Mouse (Mus musculus) spleen, postnatal 4 days (tissue): ENCODE results near the gene Cdhr4.

Source experiments
- DNase-seq, 2 experiments: peaks; one replicate each; pipeline ENCODE4 v3.0.0; 2022; ENCODE audit warnings: low spot score in 2 of 2

Cdhr4 gene

DNA sequence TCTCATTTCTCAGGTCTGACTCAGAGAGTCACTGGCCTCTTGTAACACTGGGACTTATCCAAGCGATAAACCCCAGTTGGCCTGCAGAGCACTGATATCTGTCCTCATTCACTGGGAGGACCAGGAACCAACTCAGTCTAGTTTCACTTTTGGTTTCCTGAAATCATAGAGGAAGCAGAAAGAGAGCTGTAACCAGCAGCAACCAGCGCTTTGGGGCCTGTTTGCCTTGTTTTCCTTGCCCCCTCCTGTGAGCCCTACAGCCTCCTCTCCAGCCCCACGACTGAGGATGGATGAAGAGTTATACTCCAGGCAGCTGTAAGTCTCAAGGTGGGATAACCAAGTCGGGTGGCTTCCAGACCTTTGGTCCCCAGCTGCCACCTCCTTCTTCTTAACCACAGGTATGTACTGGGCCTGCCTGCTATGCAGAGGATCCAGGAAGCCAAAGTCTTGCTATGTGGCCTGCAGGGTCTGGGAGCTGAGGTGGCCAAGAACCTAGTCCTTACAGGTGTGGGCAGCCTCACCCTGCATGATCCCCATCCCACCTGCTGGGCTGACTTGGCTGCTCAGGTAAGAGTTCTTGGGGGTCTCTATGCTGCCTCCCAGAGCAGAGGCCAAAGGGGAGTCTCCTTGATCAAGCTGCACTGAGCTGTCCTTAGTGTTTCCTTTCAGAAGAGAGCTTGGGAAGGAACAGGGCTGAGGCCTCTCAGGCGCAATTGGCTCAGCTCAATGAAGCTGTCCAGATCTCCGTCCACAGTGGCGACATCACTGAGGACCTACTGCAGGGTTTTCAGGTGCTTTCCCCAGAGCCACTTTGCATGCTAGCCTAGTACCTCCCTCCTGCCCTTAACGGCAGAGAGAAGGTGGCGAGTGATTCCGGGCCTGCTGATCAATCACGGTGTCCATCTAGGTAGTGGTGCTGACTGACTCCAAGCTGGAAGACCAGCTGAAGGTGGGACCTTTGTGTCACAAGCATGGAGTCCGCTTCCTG, 16.6 kb upstream of the Cdhr4 start, which contains the start of gene Uba7:
Gene Uba7 (plus strand): TSS at position 107 of the 988 bp plus-strand sequence.
- DNase-seq: peak; percentile 63 to 75

DNA sequence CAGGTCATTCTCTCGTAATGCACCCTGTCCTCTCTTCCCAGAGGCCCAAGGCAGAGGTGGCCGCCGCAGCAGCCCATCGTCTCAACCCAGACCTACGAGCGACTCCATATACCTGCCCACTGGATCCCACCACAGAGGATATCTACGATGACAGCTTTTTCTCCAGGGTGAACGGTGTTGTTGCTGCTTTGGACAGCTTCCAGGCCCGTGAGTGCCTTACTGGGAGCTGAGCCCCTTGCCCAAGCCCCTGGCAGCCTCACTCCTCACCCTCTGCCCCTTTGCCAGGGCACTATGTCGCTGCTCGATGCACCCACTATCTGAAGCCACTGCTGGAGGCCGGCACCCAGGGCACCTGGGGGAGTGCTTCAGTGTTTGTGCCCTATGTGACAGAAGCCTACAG, 13.5 kb upstream of the Cdhr4 start:
- no peak for DNase-seq

DNA sequence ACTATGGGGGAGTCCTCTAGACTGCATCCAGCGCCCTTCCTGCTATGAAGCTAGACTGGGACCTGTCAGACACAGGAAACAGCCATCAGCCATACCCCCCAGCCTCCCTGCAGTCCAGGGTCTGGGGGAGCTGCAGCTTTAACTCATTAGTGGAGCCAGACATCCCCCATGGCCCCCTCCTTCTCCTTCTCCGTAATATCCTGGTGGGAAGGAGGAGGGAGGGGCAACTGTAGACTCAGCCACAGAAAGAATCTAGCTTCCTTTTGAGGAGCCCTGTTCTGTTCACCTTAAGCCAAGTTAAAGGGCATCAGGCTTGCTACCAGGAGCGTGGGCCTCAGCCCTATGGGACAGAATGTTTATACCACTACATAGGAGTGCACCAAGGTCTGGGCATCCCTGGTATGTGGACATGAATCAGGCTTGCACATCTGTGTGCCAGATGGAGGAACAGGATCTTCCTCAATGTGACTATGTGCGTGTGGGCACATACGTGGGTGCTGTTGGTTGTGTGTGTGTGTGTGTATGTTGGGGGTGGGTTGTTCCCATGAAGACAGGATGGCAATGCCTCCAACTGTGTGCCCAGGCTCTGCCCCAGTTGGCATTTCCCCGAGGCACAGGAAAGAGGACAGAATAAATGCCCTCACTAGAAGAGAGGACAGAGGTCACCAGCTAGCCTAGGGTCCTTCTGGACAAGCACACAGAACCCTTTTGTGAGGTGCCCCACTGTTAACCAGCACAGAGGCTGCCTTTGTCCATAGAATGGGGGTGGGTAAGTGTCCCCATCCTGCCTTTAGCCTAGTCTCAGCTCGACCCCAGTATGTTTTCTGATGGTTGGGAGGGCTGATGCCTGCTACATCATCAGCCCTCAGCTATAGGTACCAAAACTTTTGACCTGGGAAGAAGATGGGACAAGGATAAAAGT, 10.4 kb upstream of the Cdhr4 start:
- DNase-seq: no peak

DNA sequence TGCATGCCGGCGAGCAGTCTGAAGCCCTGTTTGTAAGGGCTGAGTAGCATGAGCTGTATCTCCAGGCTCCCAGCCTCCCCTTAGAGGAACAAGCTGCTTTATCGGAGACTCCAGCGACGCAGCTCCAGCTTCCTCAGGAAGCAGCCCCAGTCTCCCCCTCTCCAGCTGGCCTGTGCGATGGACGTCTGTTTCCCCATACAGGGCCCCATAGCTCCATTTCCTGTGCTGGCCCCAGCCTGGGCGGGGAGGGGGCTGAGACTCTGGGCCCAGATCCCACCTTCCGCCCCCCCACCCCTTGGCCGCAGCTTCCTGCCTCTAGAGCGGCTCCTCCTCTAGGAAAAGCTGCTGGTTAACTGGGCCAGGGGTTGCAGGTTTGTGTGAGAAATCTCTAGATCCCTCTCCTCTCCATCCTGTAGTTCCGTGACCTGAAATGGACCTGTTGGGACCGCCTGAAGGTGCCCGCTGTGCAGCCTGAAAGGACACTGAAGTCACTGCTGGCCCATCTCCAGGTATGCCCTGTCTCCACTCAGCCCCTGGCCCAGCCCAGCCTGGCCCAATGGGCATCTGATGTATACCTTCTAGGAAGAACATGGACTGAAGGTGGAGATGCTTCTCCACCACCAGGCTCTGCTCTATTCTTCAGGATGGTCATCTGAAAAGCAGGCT, 9.5 kb upstream of the Cdhr4 start, which contains the start of gene Gm20661:
Gene Gm20661 (plus strand): TSS at position 378 of the 666 bp plus-strand sequence.
- peak; percentile 79 to 88 for DNase-seq

DNA sequence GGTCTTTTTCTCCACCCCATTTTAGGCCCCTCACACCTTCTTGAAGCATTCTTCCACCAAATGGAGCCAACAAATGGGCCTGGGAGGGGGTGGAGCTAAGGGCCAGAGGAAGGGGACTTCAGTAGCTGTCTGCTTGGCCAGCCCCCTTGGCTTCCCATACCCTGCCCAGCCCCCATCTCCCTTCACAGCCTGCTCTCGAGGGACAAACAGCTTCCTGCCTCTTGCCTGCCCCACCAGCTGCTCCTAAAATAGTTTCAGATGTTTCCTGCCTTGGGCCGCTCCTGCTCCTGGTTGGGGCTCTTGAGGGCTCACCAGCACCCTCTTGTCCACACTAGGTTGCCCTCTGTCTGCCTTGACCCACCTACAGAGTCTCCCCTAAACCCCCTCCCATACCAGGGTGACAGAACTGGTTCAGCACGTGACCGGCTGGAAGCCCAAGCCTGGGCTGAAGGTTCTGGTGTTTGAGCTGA, 8.8 kb upstream of the Cdhr4 start:
- peak; percentile 64 to 78 for DNase-seq

DNA sequence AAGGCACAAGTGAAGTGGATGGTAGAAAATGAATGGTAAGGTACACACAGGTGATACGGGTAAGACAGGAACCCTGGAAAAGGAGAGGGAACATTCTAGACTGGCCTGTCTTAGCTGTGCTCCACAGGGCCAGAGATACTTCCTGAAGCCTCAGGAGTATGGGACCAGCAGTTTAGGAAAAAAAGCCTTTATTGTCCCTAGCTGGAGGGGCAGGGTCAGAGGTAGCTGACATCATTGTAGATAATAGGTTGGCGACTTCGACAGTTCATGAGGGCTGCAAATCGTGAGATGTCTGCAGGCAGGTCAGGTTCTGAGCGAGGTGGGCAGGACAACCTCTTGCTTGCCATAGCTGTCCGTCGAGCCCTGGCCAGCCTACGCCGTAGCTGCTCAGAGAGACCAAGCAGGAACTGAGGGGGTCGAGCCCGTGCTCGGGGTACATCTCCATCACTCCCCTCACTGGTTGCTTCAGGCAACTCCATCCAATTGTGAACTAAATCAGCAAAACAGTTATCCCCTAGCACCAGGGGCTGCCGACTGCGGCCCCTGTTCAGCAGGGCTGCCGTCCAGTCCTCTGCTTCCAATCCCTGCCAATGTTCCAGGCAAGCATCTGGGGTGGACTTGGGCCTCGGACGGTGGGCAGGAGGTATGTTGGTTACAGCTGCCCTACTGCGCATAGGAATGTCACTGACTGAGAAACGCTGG, 8.1 kb upstream of the Cdhr4 start:
- DNase-seq: peak; percentile 41 to 78

DNA sequence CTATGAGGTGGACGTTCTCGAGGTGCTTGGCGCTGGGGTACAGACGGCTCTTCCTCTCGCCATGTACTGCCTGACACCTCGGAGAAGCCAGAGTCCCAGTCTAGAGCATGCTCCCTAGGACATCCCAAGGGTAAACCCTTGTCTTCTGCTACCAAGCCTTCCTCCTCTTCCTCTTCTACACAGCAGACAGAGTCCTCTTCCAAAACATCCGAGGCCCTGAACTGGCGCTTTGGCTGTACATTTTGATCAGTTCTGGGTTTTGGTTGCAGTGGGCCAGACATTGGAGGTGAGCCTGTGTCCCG, 7.6 kb upstream of the Cdhr4 start:
- DNase-seq: no peak

DNA sequence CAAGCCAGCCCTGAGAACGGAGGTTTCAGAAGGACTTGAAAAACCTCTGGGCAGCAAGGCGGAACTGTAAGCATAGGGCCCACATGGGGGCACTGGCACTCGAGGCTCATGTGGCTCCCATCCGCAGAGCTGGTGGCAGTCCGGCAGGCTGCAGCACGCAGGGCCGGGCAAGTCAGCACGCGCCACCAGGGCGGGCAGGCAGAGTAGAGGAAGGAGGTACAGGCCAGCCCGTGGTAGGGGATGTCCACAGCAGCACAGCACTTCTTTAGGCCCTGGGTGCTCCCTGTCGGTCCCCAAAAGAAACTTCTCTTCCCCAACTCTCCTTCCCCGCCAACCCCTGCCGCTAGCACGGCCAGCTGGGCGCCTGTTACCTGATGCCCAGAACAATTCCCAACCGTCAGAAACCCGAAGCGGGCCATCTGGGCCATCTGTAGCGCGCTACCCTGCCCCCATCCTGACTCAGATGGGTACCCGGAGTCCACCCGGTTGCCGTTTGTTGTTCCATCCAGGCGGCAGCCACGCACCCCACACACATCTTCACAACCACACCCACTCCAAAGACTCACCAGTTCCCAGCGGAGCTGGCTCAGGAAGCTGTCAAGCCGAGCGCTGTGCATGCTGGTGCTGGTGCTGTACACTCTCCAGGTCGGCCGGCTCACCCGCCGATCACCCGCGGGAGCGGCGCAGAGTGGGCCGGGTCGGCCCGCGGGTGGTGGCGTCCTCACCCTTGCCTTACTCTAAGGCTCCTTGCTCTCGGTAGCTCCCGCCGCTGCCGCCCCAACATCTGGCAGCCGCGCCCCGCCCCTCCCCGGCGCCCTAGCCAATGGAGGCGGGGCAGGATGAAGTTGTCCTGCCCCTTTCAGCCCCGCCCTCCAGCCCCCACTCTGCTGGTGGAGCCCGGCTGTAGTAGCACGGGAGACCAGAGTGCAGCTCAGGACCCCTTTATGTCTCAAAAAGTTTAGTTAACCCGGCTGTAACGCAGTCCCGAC, 6.9 kb upstream of the Cdhr4 start, which contains the start of gene Inka1:
Gene Inka1 (minus strand): TSS at position 749 of the 989 bp plus-strand sequence.
- peak; percentile 95 to 97 for DNase-seq

DNA sequence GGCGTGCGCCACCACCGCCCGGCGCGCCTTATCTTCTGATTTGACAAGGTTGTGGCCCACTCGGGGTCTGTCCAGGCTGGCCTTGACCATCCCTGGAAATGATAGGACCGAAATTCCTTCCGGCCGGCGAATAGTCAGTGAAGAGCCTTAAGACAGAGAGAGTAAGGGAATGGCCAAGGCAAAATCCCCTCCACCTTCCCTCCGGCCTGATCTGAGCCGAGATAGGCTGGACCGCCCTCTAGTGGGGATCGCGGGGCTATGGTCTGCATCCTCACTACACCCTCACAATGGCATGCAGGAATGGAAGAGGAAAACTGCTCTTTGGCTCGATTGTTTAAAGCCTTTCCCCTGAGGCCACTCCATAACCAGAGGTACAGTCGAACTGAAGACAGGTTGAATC, 5.9 kb upstream of the Cdhr4 start:
- DNase-seq: peak; percentile 81 to 90

DNA sequence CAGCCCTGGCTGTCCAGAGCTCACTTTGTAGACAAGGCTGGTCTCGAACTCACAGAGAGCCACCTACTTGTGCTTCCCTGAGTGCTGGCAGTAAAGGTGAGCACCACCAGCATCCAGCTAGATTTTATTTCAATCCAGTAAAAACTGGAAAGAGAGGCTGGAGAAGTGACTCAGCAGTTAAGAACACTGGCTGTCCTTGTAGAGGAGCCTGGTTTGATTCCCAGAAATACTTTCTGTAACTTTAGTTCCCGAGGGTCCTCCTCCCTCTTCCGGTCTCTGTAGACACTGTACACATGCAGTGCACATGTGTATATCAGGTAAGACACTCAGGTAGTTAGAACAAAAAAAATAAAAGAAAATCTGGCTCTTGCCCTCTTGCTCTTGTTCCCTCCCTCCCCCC, 4.3 kb upstream of the Cdhr4 start:
- DNase-seq: no peak

DNA sequence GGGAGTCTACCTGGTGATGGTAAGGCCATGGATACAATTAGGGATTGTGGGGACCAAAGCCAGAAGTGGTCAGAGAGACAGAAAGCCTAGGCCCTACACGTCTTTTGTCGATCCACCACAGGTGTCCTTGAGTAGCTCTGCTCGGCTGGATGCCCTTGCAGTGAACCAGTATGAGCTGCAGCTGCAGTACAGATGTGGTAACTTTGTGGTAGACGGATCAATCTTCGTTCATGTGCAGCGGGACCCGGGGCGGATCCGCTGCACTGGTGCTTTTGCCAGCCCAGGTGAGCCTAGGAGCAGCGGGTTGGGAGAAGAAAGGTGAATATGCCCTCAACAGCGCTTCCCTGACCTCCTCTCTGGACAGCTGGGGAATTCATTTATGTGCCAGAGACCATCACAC, 716 bp downstream of the Cdhr4 start:
- no peak for DNase-seq

DNA sequence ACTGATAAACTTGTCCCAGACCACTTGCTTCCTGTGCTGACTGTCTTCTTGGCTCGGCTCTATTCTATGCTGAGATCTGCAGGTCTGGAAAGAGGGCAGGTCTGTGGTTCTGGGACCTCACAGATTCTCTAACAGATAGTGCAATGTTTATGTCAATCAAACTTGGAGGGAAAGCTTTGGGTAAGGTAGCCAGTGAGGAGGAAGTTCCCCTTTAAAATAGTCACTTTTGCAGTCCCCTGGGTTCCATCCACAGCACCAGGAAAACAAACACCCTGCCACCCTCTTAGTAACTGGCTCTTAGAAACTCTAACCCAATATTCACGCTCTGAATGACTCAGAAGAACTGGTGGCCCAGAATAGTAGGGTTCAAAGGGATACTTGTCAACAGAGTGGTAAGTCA, 2.2 kb downstream of the Cdhr4 start:
- no peak for DNase-seq

DNA sequence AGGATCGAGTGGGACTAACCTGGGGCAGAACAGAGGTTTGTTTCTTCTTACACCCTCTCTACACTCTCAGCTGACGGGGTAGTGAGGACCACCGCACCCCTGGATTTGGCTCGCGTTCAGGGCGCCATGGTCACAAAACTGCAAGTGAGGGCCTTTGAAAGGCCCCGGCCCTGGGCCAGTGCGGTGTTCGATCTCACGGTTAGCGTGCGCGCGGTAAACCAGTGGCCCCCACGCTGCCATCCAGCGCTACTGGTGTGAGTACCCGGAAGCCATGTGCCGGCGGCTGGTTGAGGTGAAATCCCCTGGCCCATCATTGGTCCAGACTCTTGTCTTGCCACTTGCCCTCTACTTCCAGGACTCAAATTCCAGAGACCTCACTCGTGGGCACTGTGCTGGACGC, 3.2 kb downstream of the Cdhr4 start:
- no peak for DNase-seq

DNA sequence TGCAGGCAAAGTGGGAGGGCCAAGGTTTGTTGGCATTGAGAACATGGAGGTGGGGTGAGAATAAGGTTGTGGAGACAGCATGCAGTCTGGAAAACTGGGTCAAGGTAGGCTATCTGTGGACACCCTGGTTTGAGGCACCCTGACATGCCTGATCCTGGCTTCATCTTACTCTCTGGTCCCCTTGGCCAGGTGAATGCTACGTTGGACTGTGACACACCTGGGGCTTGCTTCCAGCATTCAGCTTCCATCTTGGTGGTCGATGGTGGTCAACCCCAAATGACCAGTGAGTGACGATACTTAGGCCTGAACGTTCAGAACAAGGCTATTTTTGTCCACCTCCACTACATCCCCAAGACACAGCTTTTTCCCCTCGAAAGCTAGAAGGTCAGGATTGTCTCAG, 3.8 kb downstream of the Cdhr4 start, which contains the start of gene Gm20662:
Gene Gm20662 (plus strand): TSS at position 301 of the 400 bp plus-strand sequence.
- no peak for DNase-seq

DNA sequence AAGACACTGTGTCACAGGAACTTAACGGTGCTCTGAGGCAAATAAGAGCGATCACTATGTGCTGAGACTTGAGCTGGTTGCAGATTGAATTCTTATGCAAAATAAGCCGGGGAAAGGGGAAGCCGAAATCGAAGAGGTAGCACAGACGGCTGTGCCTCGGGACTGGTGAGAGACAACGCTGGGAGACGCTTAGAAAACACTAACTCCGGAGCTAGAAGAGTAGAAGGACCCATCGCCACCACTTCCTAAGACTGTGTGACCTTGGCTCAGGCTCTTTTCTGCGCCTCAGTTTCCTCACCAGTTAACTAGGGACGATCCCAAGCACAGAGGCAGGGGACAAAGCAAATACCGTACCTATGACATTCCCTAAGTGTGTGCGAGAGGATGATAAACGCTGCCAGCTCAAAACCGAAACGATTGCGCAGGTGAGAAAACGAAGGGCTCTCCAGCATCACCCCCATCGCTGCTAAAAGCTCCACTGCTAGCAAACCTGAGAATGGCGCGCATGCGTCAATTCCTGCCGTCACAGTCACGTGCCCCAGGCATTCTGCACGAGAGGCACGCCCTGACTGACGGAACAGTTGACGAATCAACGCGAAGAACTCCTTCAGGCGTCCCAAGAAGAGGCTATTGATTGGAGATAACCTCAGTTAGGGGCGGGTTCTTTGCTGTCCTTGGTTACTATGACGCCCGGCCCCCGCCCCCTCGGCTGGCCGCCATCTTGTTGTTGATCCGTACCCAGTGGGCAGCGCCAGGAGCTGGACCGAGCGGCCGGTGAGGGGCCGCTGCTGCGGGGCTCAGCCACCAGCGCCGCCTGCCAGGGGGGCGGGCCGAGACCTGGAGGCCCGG, 9.8 kb downstream of the Cdhr4 start, which contains the start of gene Ip6k1:
Gene Ip6k1 (plus strand): TSS at position 580 of the 849 bp plus-strand sequence.
- peak; percentile 99 to 100 for DNase-seq

DNA sequence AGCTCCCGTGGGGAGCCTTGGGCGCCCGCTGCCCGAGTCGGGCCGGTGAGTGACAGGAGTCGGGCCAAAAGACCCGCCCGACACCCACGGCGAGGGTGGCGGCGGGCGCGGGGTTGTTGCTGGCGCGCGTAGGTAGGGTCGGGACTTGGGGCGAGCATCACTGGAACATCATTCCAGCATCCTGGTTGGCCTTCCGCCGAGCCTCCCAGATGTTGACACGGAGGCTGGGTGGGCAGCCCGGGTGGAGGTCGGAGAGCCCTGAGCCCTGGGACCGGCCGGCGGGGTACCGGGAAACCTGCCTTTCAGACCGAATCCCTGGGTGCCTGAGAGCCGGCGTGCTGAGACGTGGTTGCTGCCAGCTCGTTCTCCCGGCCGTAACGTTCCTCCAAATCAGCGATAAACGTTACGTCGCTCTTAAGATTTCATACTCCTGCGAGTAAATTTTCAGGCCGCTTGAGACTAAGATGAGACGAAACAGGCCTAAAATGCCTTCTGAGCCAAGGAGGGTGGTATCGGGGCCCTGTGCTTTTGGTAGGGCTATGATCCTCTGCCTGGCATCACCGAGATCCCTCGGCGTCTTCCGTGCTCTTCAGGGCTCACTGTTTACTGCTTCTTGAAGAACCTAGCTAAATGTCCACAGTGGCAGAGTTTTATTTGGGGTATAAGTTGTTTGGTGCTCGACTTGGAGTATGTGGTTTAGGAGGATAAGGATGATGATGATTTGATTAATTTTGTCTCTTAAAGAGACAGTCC, 10.7 kb downstream of the Cdhr4 start:
- DNase-seq: no peak

DNA sequence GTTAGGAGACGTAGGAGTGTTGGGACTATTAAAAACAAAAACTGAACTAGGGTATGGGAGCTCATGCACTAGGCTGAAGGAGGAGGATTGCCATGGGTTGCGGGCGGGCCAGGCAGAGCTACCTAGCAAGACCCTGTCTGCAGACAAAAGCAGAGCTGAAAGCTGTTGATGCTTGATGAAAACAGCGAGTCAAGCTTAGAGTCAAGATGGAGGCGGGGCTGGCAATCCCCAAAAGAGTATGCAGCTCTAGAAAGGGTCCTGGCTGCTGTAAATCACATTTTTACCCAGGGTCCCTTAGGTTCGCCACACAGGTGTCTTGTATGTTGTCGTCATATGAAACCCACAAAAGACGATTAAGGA, 11.2 kb downstream of the Cdhr4 start:
- DNase-seq: no peak

DNA sequence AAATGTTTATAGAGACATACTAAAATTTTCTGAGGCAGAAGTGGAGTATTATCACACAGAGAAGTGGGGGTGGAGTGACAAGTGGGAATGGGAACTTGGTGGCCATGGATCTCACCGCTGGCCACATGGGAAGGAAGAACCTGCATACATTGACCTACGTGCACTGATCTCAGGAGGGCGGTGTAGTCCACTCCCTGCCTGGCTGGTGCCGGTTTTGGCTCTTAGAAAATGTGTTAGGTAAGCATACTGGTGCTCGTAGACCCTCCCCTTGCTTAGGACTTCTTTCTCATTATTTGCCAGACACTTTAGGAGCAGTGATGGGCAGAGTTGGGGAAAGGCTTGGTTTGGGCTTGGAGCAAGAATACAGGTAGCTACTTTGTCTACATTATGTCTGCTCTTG, 15.7 kb downstream of the Cdhr4 start:
- no peak for DNase-seq
